ENCODE assay signal across 28 mouse cellular contexts in the genomic region with DNA sequence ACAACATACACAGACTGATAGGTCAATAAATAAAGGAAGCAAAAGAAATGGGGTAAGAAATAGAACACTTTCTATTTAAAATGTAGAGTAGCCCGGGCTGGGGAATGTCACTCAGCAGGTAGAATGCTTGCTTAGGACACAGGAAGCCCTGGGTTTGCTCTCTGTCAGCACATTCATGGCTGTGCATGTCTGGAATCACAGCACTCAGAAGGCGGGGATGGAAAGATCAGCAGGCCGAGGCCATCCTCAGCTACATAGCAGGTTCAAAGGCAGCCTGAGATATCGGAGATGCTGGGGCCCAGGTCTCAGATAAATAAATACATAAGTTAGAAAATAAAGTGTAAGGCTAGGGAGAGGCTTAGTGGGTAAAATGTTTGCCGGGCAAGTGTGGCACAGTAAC.
"Had no signal": no experiment of that assay in that cellular context is flagged by ENCODE, and none has a peak within 500 bp of the region (broad histone marks: within the 10 kb centered on the region; RNA-seq: fewer than 3 reads in every experiment).

No protein-coding gene starts in this region.

- H3K4me1 ChIP-seq: limb, embryonic 10.5 days; limb, embryonic 12.5 days; limb, embryonic 13.5 days; limb, embryonic 15.5 days; liver, embryonic 12.5 days; liver, embryonic 13.5 days; liver, embryonic 15.5 days; lung, embryonic 15.5 days; megakaryocyte, embryonic 14.5 days; midbrain, embryonic 10.5 days; midbrain, embryonic 12.5 days; midbrain, embryonic 13.5 days; midbrain, embryonic 15.5 days; neural tube, embryonic 12.5 days had no signal

- H3K4me3 ChIP-seq: limb, embryonic 10.5 days; limb, embryonic 12.5 days; limb, embryonic 13.5 days; limb, embryonic 15.5 days; liver, embryonic 12.5 days; liver, embryonic 13.5 days; liver, embryonic 15.5 days; lung, embryonic 15.5 days; megakaryocyte, embryonic 14.5 days; midbrain, embryonic 10.5 days; midbrain, embryonic 12.5 days; midbrain, embryonic 13.5 days; midbrain, embryonic 15.5 days; myocyte; neural tube, embryonic 12.5 days had no signal

- DNase-seq: left cerebral cortex, postnatal 4 days; liver; liver, embryonic 13.5 days; liver, postnatal 0 days; lung, adult 18-20 months; lung, adult 2 months; lung, embryonic 14.5 days; lung, postnatal 10 days; lung, postnatal 14 days; lung, postnatal 36 days; lung, postnatal 4 days; midbrain, embryonic 14.5 days had no signal

- H3K36me3 ChIP-seq: limb, embryonic 10.5 days; limb, embryonic 12.5 days; limb, embryonic 13.5 days; limb, embryonic 15.5 days; liver, embryonic 12.5 days; liver, embryonic 13.5 days; liver, embryonic 15.5 days; lung, embryonic 15.5 days; midbrain, embryonic 10.5 days; midbrain, embryonic 12.5 days; midbrain, embryonic 13.5 days; midbrain, embryonic 15.5 days; neural tube, embryonic 12.5 days had no signal

- H3K27me3 ChIP-seq: midbrain, embryonic 12.5 days; midbrain, embryonic 13.5 days; midbrain, embryonic 15.5 days; neural tube, embryonic 12.5 days had no signal

- H3K9me3 ChIP-seq: limb, embryonic 10.5 days; limb, embryonic 12.5 days; limb, embryonic 13.5 days; limb, embryonic 15.5 days; liver, embryonic 12.5 days; liver, embryonic 13.5 days; liver, embryonic 15.5 days; lung, embryonic 15.5 days; megakaryocyte, embryonic 14.5 days; midbrain, embryonic 10.5 days; midbrain, embryonic 12.5 days; midbrain, embryonic 13.5 days; midbrain, embryonic 15.5 days; neural tube, embryonic 12.5 days had no signal

- H3K27ac ChIP-seq: limb, embryonic 10.5 days; limb, embryonic 12.5 days; limb, embryonic 13.5 days; limb, embryonic 15.5 days; liver, embryonic 12.5 days; liver, embryonic 13.5 days; liver, embryonic 14.5 days; liver, embryonic 15.5 days; lung, embryonic 15.5 days; macrophage; midbrain, embryonic 10.5 days; midbrain, embryonic 12.5 days; midbrain, embryonic 13.5 days; midbrain, embryonic 15.5 days; neural tube, embryonic 12.5 days had no signal
